Mouse (Mus musculus) hindbrain, embryonic 11.5 days (tissue): ENCODE data around the gene Ccdc127. TPM values are rescaled to one million over a fixed set of nuclear protein-coding genes. Genes with fewer than 3 reads are reported as not detected.

ENCODE experiments used
- ATAC-seq: fragments of 200-750 bp; cut with Nextera tagmentation; 2 replicates; pipeline ENCODE4 v1.8.0; 2017; ENCODE audit warnings: mild to moderate bottlenecking, moderate TSS enrichment, moderate library complexity; ENCODE audit not compliant: low FRiP score
- DNase-seq: peaks from one replicate; pipeline ENCODE4 v3.0.0-alpha.2; 2015; ENCODE audit warnings: low spot score
- H3K27ac ChIP-seq: fragments of 300-500 bp; sonication (generic); 2 replicates; pipeline ENCODE4 v1.5.1; 2014; ENCODE audit warnings: mild to moderate bottlenecking, low read depth, low read length
- H3K27me3 ChIP-seq: fragments of 300-500 bp; sonication (generic); 2 replicates; pipeline ENCODE4 v1.6.1; 2014; ENCODE audit warnings: mild to moderate bottlenecking, low read length, moderate library complexity, mixed read lengths; ENCODE audit not compliant: control insufficient read depth, insufficient read depth
- H3K36me3 ChIP-seq: fragments of 300-500 bp; sonication (generic); 2 replicates; pipeline ENCODE4 v1.6.1; 2014; ENCODE audit warnings: mild to moderate bottlenecking, low read length, moderate library complexity, mixed read lengths; ENCODE audit not compliant: control insufficient read depth, insufficient read depth
- H3K4me1 ChIP-seq: fragments of 300-500 bp; sonication (generic); replicated peaks from 2 replicates; pipeline ENCODE4 v1.6.1; 2014; ENCODE audit warnings: low read length, mixed read lengths; ENCODE audit not compliant: control insufficient read depth, insufficient read depth
- H3K4me2 ChIP-seq: fragments of 300-500 bp; sonication (generic); replicated peaks from 2 replicates; pipeline ENCODE4 v1.6.1; 2014; ENCODE audit warnings: mild to moderate bottlenecking, low read depth, low read length
- H3K4me3 ChIP-seq: fragments of 300-500 bp; sonication (generic); 2 replicates; pipeline ENCODE4 v1.5.1; 2014; ENCODE audit warnings: low read depth, low read length
- H3K9ac ChIP-seq: fragments of 300-500 bp; sonication (generic); 2 replicates; pipeline ENCODE4 v1.6.1; 2014; ENCODE audit warnings: low read depth, low read length
- H3K9me3 ChIP-seq: fragments of 300-500 bp; sonication (generic); 2 replicates; pipeline ENCODE4 v1.6.1; 2016; ENCODE audit warnings: low read length; ENCODE audit not compliant: control insufficient read depth
- WGBS: fragments of 180-500 bp; shearing (Covaris S2); extraction: QIAGEN DNeasy Blood & Tissue Kit; methylation state at CpG from one replicate; pipeline ENCODE4 v1.1.7; 2014; 5-methylcytosine and 5-hydroxymethylcytosine counted together
- polyA plus RNA-seq: library from polyadenylated mRNA; unstranded; fragments of >200 nt; fragmentation: Nextera tagmentation; extraction: Ambion mirVana; gene quantifications from 2 replicates; pipeline ENCODE4 v1.2.1, GENCODE M21; 2014

The Ccdc127 gene
- polyA plus RNA-seq = 62.1 and 62.2 TPM in 2 replicates

DNA sequence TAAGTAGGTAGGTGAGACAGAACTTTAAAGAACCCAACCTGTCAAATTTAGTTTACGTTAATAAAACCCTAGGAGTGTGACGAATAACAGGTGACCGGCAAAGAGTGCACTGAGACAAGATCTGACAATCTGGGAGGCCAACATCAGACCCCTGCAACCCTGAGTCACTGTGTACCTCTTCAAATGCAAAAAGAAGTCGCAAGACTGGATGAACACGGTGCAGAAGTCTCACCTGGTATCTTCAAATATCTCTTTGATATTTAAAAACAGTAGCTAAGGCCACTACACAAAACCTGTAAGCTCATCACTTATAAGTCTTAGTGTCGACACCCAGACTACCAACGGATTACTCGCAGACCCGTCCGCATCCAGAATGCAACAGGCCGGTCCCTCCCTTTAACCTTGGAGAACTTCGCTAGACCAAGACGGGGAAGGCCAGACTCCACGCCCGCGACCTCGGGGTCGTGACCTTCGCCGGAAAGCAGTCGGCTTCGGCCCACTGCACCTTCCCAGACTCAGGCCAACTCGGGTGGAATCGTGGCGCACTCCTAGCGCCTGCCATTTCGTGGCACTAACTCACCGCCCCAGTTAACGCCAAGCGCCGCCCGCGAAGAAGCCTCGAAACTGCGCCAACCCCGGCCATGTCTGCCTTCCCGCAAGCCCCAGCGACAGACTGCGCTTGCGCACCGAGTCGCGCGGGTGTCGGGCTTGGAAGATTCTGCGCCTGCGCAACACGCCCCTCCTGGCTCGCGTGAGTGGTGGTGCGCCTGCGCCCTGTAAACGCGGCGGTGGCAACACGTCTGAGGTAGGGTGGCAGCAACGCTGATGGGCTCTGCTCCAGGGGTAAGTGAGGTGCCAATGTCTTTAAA, at the start of gene Ccdc127, which contains the start of gene Sdha:
Gene Ccdc127, plus strand, starts transcription at position 744 of the 869 bp plus-strand sequence.
Gene Sdha, minus strand, starts transcription at position 715 of the 869 bp plus-strand sequence.
- Histone ChIP-seq H3K36me3 (no peaks in the 10 kb centered on the region), H3K4me3 (peak within 1 kb of the TSS; percentile 56), H3K9me3 (no peaks in the 10 kb centered on the region), H3K27ac (peak within 1 kb of the TSS; percentile 67; the same call in 1 of the 2 replicates), H3K27me3 (no peaks in the 10 kb centered on the region), H3K4me1 (no peaks in the 10 kb centered on the region), H3K9ac (peak within 1 kb of the TSS; percentile 66), H3K4me2 (peak within 1 kb of the TSS; percentile 72)
- DNase-seq (peak; percentile 99), ATAC-seq (peak; percentile 97)
- 3% methylated on average over 57 of the region's 57 CpGs for WGBS

DNA sequence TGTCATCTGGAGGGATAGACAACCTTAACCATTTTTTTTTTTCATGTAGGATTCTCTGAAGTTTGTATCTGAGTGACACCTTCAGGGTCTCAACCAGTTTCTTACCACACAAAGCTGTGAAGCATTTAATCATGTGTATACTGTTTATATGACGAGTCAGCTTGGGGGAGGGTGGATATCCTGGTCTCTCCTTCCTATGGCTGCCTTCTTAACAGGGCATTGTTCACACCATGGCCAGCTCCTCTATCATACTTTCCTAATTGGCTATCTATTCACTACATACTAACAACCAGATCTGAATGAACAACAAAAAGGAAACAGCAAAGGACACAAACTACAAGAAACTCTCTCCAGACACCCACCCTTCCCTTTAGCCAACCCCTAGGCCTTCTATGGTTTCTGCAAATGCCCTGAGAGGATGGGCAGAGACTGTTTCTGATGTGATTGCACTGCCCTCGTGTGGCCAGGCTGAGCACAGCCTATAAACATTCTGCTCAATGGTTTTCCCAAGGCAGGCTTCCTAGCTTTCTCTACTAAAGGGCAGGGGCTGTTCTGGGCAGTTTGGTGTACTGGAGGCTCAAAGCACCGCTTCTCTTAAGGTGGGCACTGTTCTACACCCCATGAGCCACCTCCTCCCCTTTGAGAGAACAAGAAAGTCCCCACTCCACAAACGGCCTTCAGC, 49.0 kb upstream of the Ccdc127 start:
- DNase-seq (peak; percentile 81), ATAC-seq (peak; percentile 76)
- Histone ChIP-seq H3K36me3 (0 out of 2 replicates have a peak, but pooled peaks cover 2% of the 10 kb centered on the region), H3K9me3 (no peaks in the 10 kb centered on the region), H3K4me2 (no peak overlapping the region), H3K27me3 (no peaks in the 10 kb centered on the region), H3K9ac (no peak overlapping the region), H3K4me3 (no peak overlapping the region), H3K27ac (no peak overlapping the region), H3K4me1 (no peaks in the 10 kb centered on the region)
- 45% methylated on average over 4 of the region's 4 CpGs for WGBS

DNA sequence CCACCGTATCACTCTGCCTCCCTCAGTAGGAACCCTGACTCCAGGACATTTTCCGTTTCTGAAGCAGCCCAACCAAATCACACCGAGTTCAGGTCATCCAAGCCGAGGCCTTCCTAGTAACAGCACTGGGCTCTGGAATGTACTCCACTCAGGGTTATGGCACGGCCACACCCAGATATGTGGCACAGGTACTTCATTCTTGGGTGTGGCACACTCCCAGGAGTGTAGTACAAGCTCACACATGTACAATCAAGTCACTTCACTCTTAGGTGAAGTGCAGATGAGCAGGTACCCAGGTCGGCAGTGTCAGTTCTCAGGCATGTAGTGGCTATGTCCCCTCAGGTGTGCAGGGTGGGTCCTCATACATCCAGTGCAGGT, 48.5 kb upstream of the Ccdc127 start:
- Histone ChIP-seq H3K36me3 (0 out of 2 replicates have a peak, but pooled peaks cover 2% of the 10 kb centered on the region), H3K27ac (no peak overlapping the region), H3K9me3 (no peaks in the 10 kb centered on the region), H3K4me1 (no peaks in the 10 kb centered on the region), H3K9ac (no peak overlapping the region), H3K4me2 (no peak overlapping the region), H3K4me3 (no peak overlapping the region), H3K27me3 (no peaks in the 10 kb centered on the region)
- 74% methylated on average over 6 of the region's 6 CpGs for WGBS
- ATAC-seq (peak; percentile 30), DNase-seq (no peak)

DNA sequence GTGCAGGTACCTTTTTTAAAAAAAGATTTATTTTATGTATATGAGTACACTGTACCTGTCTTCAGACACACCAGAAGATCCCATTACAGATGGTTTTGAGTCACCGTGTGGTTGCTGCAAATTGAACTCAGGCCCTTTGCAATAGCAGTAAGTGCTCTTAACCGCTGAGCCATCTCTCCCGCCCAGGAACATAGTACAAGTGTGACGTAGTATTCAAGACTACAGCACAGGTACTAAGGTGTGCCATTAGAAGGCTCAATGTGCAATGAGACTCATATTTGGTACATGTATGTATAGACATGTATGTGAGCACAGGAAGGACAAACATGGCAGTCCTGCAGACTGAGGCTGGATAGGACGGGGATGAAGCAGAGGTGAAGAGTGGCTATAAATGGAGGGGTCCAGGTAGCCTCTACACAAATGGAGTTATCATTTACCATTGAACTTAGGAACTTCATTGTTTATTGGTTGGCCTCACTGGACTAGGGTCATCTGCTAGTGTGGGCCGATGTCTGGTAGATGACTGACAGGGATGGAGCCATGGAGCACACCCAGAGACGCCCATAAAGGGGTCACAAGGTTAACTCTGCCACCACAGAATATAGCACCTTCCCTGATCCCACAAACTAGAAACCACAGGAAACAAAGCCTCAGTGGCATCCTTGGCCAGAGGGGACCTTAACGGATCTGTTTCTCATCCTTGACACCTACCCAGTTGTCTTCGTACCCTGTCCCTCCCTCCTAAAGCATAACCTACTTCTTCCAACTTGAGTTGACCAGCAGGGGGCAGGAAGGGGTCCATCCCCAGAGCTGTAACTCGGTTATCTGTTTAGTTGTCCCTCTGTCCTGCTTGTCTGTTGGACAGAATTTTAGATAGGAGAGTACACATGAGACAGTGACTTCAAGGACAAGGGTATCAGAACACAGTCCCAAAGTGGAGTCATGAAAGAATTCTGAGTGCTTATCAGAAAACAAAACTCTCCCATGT, 47.8 kb upstream of the Ccdc127 start:
- WGBS = 87% methylated on average over 10 of the region's 10 CpGs
- DNase-seq = no peak
- no peak for ATAC-seq
- H3K27ac ChIP-seq = no peak overlapping the region
- H3K4me3 ChIP-seq = no peak overlapping the region
- H3K36me3 ChIP-seq = 0 out of 2 replicates have a peak, but pooled peaks cover 2% of the 10 kb centered on the region
- H3K9ac ChIP-seq = no peak overlapping the region
- H3K4me2 ChIP-seq = no peak overlapping the region
- H3K27me3 ChIP-seq = no peaks in the 10 kb centered on the region
- no peaks in the 10 kb centered on the region for H3K9me3 ChIP-seq
- no peaks in the 10 kb centered on the region for H3K4me1 ChIP-seq

DNA sequence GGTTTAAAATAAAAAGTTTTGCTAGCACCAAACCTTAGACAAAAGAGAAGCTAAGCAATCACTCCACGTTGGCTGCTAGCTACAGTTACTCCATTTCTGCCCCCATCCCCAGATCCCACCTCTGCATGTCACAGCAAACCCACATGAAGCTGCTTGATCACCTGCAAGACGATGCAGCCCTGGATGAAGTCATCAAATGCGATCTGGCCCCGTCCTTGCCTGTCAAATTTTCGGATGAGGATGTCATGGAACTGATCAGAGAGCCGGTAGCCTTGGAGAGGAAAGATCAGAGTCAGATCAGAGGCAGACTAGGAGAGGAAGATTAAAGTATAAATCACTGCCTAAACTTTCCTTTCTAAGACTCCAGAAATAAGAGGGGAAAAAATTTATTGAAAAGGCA, 44.7 kb upstream of the Ccdc127 start:
- Histone ChIP-seq H3K27ac (no peak overlapping the region), H3K36me3 (0 out of 2 replicates have a peak, but pooled peaks cover 2% of the 10 kb centered on the region), H3K9me3 (no peaks in the 10 kb centered on the region), H3K27me3 (no peaks in the 10 kb centered on the region), H3K9ac (no peak overlapping the region), H3K4me1 (no peaks in the 10 kb centered on the region), H3K4me3 (no peak overlapping the region), H3K4me2 (no peak overlapping the region)
- 92% methylated on average over 6 of the region's 6 CpGs for WGBS
- ATAC-seq = no peak
- no peak for DNase-seq

DNA sequence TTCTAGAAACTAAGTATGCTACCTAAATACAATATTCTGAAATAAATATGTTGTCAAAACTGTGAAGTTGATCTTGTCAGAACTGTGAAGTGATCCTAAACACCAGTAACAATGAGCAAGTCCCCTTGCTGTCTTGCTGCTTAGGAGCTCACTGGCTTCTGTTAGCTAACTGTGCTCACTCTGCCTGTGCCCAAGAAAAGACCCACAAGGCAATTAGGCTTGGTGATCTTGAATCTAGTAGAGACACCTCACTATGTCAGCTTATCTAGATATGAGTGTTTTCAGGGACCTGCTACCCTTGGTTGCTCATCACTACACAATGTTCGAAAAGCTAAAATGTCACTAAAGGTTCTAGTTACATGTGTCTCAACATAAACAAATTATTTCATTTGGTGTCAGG, 44.3 kb upstream of the Ccdc127 start:
- WGBS = 93% methylated on average over 1 of the region's 1 CpGs
- Histone ChIP-seq H3K27me3 (no peaks in the 10 kb centered on the region), H3K4me3 (no peak overlapping the region), H3K4me2 (no peak overlapping the region), H3K9me3 (no peaks in the 10 kb centered on the region), H3K9ac (no peak overlapping the region), H3K27ac (no peak overlapping the region), H3K36me3 (0 out of 2 replicates have a peak, but pooled peaks cover 2% of the 10 kb centered on the region), H3K4me1 (no peaks in the 10 kb centered on the region)
- DNase-seq (no peak), ATAC-seq (no peak)

DNA sequence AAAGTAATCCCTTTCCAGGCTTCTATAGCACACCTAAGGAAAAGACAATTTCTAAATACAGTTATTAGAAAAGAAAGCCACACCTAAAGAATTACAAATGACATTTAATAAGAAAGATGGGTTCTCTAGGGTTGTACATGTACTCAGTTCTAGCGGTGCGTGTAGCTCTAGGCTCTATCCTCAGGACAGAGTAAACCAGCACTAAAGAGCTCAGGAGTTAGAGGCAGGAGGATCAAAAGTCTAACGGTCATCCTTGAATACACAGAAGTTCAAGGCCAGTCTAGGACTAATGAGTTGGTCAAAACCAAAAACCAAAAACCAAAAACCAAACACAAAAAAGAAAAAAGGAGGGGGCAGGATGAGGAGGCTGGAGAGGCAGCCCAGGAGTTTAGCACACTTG, 35.5 kb upstream of the Ccdc127 start:
- ATAC-seq = no peak
- no peaks in the 10 kb centered on the region for H3K36me3 ChIP-seq
- H3K4me2 ChIP-seq = no peak overlapping the region
- H3K9me3 ChIP-seq = no peaks in the 10 kb centered on the region
- H3K4me1 ChIP-seq = no peaks in the 10 kb centered on the region; the same call in 1 of the 2 replicates
- no peak overlapping the region for H3K27ac ChIP-seq
- no peak overlapping the region for H3K4me3 ChIP-seq
- no peak overlapping the region for H3K9ac ChIP-seq
- H3K27me3 ChIP-seq = no peaks in the 10 kb centered on the region
- 95% methylated on average over 3 of the region's 3 CpGs for WGBS
- DNase-seq = no peak

DNA sequence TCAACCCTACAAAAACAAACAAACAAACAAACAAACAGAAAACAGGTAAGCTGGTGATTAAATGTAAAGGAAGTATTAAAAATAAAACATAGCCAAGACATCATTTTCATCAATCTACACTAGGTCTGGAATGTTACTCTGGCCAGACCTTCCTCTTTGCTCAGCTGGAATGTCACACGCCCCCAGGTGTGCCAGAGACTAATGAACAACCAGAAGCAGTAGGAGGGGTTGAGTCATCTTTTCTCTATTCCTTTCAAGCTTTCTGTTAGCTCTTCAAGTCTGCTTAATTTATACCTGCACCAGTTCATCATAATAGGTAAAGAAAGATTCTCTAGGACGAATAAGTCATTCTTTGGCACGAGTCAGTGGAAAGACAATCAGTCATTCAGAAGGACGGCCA, 33.7 kb upstream of the Ccdc127 start:
- peak overlapping the region; percentile 83 for H3K9ac ChIP-seq
- DNase-seq (no peak), ATAC-seq (no peak)
- H3K27me3 ChIP-seq = no peaks in the 10 kb centered on the region
- H3K36me3 ChIP-seq = 0 out of 2 replicates have a peak, but pooled peaks cover 5% of the 10 kb centered on the region
- WGBS = 25% methylated on average over 4 of the region's 4 CpGs
- no peaks in the 10 kb centered on the region for H3K9me3 ChIP-seq
- no peaks in the 10 kb centered on the region; the same call in 1 of the 2 replicates for H3K4me1 ChIP-seq
- peak overlapping the region; percentile 71 for H3K4me2 ChIP-seq
- H3K27ac ChIP-seq = no peak overlapping the region
- peak overlapping the region; percentile 83 for H3K4me3 ChIP-seq
